Mouse (Mus musculus) adrenal gland, adult 18-20 months (tissue): ENCODE data around the gene Hist1h2bj. TPM values are rescaled to one million over a fixed set of nuclear protein-coding genes. Genes with fewer than 3 reads are reported as not detected.

Experiments
- DNase-seq, 2 experiments: peaks; one replicate each; pipeline ENCODE4 v3.0.0; 2021 to 2022; ENCODE audit warnings: low spot score in 2 of 2
- total RNA-seq, 2 experiments: library from RNA; stranded (reverse); gene quantifications; 1 replicate in 1 of 2; 2 replicates in 1 of 2; pipeline ENCODE4 v1.2.3; 2021

The Hist1h2bj gene
- total RNA-seq, 2 experiments from 2014 or later: 8.0 to 15.6 TPM

DNA sequence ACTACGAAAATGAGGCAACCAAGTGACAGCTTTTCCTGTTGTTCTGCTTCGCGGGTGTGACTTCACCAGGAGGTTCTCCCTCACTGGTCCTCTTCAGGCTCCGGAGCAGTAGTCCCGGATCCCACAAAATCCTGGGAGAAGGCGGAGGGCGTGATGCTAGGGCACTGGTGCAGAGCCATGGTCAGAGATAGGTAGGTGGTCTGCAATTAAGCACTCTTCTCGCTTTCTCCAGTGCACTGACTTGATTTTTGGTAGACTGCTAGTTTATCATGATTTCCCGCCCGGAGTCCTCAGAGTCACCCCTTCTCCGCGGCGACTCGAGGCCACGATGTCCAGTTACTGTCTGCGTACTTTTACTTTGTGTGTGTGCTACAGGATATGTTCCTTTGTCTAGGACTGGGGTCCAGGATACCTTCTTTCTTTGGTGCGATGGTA, 28.6 kb upstream of the Hist1h2bj start:
- DNase-seq: no peak

DNA sequence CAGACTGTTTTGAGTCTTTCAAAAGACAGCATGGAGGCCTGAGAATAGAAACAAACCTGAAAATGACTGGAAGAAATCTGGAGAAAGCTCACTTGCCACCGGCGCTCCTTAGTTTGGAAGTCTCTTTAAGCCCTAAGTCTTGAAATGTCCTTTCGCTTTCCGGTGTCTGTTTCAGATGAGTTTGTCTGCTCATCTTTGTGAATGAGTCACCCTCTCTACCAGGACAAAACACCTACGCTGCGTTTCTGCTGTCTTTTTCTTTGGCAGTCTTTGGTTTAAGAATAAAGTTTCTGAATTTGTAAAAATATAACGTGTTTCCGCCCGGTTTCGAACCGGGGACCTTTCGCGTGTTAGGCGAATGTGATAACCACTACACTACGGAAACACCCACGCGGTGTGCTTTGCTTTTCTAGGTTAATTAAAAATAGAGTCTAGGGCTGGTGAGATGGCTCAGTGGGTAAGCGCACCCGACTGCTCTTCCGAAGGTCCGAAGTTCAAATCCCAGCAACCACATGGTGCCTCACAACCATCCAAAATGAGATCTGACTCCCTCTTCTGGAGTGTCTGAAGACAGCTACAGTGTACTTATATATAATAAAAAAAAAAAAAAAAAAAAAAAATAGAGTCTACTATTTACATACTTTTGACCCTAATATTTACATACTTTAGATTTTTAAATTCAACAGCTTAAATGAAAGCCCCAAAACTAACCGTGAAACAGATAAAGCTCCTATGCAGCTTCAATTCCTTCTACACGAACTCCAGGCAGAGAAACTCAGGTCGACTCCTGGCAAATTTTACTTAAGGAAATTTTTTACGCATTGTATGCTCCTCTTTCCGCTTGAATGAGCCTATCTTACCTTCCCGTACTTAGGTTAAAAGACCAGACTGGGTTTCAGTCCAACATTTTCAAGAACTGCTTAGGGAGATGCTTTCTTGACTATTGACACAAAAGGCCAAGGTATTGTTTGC, 27.2 kb upstream of the Hist1h2bj start:
- peak; percentile 64 to 76 for DNase-seq

DNA sequence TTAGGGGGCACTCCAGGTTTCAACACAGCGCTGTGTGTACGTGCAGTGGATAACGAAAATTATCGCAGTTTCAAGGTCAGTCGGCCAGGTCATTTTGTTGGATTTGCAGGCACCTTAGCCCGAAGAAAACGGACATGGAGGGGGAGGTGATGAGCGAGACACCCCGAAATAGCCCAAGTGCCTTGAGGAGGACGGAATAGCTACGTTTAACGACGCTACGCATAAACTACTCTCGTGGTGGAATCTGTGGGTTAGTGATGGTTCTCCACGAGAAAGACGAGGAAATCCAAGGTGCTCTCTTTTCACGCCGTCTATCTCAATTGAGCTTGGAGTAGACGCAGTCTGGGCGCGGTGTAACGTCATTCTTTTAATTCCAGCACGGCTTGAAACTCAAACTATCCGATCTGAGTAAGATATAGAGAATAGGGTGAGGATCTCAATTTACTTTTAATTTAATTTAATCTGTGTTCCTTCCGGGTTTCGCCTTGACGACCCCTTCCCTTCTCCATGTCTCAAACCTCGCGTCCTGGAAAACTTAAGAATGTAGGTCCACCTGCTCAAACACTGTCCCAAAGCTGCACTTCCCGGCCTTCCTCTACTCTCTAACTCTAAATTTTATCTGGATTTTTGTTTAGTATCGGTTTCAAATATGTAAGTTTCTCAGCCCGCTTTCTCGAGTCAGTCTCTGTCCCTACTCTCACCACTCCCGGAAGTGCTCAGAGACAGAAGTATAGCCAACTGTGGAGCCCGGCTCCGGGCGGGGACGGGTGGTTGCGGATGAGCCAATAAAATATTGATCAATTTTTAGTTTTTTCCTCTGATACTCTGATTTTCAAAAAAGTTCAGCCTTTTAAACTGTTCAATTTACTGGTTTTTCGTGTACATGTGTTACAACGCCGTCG, 22.8 kb upstream of the Hist1h2bj start:
- DNase-seq: no peak

DNA sequence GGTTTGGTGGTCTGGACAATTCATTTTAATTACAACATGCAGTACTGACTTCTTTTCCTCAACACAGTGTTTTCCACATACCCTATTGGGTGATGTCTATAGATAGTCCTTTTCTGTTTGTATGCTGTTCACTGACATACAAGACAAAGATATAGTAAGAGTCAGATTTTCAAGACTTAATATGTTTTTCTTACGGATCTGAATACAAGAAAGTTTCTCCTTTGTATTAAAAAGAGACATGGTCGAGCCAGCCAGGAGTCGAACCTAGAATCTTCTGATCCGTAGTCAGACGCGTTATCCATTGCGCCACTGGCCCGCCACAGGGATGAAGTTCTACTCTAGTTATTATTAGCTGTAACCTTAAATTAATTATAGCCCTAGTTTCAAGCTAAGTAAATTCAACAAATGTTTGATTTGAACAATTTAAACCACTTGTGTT, 22.1 kb upstream of the Hist1h2bj start:
- peak; percentile 69 to 78 for DNase-seq

DNA sequence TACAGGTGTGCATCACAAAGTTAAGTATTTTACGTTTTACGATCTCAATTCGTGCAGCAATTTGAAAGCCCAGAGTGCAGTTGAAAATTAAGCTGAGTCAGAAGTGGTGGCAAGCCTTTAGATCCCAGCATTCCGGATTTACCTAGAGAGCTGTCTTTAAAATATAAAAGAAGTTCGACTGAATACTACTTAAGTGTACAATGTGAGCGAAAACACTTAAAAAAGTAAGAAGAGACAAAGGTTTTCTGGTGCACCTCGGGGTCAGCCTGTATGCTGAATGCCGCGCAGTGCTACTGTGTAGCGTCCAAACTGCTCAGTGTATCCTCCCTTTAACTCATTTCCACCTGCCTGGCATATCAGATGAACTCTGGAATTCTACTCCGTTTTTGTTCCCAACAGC, 21.4 kb upstream of the Hist1h2bj start:
- DNase-seq: no peak

DNA sequence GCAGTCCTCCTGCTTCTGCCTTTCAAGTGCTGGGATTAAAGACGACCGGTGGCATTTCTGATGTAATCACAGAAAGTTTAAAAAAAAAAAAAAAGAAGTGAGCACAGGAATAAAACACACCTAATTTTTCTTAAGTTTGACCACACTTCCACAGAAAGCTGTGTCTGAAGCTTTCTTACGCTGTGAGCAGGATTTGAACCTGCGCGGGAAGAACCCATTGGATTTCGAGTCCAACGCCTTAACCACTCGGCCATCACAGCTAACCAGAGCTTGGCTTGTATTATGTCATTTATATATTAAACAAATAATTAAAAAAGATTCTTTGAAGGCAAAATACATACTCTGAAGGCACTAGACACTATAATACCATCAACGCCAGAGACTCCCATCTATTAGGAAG, 20.8 kb upstream of the Hist1h2bj start:
- DNase-seq: peak; percentile 75 to 76

DNA sequence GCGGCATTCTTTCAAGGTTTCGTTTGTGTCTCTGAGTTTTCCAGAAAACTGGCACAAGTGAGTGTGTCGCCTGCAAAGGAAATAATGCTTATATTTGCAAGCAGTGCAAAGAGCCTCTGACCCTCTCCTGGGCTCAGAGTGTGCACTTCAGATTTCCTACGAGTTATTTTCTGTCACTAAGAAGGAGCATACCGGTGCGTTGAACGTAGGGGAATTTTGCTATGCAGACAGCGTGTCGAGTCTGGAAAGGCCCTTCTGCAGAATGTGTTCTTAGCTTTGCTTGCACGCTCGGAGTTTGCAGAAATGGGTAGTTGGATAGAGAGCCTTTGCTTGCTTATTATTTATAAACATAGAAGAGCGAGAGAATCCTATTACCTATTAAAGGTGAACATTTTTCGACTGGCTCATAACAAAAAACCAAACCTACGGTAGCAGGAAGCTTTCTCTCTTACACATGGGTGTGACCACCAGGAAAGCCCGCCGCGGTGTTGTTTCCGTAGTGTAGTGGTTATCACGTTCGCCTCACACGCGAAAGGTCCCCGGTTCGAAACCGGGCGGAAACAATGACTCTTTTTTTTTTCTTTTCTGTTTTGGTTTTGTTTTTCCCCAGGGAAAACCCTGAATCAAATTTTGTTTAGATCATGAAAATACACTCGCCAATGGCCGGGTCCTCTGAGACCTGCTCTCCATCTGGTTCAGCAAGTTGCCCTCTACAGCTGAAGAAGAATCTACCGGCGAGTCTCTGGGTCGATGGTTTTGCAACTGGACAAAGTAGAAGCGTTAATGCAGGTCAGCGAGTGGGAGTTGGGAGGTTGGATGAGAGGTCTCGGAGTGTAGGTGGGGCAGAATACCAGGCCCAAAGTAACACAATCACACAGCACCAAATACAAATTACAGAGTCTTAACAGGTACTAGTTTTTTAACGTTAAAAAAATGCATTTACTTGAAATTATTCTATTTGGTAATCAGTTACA, 16.7 kb upstream of the Hist1h2bj start:
- DNase-seq: peak; percentile 83 to 89

DNA sequence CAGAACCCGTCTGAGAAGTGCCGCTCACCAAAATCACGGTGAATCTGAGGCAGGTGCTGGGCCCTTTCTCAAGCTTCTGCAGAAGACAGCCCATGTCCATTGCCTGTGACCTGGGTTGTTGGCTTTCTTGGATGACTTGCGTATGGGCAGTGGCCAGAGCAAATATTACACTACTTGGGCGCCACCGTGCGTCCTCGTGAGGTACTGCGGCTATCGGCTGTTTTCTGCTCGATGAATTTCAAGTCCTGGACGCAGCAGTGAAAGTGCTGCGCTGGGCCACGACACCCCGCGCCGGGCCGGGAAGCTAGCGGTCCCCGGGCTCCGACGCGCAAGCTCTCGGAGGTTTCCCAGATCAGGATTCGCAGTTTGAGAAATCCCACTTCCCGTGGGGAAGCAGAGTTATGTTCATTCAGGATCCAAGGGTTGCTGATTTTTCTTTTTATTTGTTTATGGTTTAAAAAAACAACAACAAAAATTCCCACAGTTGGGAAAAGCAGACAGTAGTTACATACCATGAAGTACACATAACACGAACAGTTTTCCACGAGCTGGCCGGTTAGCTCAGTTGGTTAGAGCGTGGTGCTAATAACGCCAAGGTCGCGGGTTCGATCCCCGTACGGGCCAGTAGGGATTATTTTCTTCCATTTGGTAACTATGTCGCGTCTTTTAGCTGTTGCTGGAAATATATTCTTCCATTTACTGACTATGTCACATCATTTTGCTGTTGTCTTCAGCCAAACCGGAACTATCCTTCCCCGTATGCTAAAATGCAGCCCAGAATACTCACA, 14.1 kb upstream of the Hist1h2bj start:
- DNase-seq: peak; percentile 96 to 97

DNA sequence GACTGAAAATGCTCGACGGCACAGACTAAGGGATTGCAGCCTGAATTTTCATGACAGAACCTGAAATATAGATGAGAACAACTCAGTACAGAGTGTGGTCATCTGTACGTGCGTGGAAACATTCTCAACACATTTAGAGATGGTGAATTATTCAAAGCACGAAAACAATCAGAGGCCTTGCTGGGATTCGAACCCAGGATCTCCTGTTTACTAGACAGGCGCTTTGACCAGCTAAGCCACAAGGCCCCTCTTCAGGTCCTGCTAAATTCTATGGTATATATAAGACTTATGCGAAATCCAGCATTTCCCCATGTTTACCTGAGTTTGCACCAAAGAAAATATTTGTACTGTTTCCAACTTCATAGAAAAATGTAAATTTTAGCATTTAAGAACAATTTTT, 13.1 kb upstream of the Hist1h2bj start:
- no peak for DNase-seq

DNA sequence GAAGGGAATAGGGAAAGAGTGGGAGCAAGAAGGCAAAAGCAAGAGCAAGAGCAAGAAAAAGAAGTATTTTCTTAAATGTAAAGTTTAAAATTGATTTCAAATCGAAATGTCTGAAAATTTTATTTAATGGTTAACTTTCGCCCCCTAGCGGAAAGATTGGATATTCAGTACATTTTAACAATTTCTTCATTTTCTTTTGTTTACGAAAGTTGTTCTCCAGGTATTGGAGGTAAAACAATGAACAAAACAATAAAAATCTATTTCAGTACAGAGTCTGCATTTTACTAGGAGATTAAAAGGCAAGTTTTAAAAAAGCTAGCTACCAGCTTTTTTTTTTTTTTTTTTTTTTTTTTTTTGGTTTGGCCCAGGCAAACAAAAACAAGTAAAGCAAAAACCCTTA, 12.5 kb upstream of the Hist1h2bj start:
- DNase-seq: no peak

DNA sequence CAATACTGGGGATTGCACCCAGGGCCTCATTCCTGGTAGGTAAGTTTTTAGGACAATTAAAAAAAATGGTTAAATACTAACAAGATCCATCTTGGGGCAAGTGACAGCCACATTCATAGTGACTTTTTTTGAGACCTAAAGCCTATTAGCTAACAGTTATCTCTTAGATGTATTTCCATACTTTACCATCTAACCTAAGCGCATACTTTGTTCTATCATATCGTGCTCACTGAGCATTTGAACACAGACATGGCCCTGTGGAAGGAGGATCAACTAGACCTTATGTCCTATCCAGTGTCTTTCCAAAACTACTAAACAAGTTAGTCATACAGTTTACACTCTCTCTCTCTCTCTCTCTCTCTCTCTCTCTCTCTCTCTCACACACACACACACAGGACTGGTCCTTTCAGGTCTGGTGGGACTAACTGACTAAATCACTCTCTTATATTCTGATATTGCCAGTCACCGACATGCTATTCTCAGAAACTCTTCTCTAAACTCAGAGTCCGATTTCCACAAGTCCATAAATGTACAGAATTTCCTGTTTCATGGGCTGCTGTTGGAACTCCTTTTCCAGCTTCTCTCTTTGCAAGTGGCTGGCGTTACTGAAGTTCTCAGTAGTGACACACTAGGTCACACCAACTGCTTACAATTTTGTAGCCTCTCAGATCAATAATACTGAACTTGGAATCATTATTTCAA, 9.1 kb upstream of the Hist1h2bj start:
- DNase-seq: no peak

DNA sequence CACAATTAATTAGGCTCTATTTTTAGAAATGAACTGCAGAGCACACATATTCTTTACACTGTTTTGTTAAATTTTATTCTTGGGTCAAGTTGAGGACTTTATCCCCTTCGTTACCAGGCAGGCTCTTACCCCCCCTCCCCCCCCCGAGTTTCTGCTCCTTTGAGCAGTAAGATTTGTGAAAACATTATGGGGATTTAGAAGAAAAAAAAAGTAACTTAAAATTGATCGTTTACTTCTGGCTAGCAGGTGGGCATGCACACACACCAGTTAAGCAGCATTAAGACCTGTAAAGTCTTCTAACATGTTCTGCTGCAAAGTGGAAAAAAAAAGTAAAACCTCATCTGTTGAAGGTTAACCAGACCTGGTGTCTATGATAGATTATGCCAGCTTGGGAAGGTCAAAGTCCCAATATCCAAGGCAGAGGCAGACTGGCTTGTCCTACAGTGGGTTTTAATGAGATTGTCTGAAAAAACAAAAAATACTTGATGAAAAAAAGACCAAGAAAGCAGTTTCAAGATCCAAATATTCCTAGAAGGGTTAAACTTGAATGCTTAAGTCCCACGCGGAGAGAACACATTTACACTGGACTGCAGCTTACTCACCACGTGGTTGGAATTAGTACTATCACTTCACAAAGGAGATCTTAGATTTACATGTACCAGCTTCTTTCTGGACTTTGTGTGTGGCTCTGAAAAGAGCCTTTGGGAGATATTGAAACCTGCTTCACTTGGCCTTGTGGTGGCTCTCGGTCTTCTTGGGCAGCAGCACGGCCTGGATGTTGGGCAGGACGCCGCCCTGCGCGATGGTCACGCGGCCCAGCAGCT, 8.4 kb upstream of the Hist1h2bj start:
- DNase-seq: no peak

DNA sequence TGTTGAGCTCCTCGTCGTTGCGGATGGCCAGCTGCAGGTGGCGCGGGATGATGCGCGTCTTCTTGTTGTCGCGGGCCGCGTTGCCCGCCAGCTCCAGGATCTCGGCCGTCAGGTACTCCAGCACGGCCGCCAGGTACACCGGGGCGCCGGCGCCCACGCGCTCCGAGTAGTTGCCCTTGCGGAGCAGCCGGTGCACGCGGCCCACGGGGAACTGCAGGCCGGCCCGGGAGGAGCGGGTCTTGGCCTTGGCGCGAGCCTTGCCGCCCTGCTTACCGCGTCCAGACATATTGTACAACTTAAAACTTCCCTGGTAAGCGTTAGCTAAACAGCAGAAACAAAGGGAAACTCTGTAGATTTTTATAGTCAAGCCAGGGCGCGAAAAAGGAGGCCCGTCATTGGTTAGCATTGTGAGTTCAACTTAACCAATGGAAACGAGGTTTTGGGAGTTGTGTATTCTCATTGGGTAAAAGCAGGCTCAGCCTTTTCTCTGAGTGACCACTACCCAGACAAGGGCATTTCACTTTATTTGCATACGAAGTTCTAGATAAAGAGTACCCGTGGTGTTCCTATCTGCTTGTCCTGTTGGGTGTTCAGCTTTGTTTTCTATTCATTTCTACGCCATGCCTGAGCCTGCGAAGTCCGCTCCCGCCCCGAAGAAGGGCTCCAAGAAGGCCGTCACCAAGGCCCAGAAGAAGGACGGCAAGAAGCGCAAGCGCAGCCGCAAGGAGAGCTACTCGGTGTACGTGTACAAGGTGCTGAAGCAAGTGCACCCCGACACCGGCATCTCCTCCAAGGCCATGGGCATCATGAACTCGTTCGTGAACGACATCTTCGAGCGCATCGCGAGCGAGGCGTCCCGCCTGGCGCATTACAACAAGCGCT, 7.5 kb upstream of the Hist1h2bj start, which contains the start of the genes Hist1h2ah and Hist1h2bk:
Gene Hist1h2ah, minus strand, starts transcription at position 302 of the 882 bp plus-strand sequence.
Gene Hist1h2bk, plus strand, starts transcription at position 604 of the 882 bp plus-strand sequence.
- peak; percentile 49 to 60 for DNase-seq

DNA sequence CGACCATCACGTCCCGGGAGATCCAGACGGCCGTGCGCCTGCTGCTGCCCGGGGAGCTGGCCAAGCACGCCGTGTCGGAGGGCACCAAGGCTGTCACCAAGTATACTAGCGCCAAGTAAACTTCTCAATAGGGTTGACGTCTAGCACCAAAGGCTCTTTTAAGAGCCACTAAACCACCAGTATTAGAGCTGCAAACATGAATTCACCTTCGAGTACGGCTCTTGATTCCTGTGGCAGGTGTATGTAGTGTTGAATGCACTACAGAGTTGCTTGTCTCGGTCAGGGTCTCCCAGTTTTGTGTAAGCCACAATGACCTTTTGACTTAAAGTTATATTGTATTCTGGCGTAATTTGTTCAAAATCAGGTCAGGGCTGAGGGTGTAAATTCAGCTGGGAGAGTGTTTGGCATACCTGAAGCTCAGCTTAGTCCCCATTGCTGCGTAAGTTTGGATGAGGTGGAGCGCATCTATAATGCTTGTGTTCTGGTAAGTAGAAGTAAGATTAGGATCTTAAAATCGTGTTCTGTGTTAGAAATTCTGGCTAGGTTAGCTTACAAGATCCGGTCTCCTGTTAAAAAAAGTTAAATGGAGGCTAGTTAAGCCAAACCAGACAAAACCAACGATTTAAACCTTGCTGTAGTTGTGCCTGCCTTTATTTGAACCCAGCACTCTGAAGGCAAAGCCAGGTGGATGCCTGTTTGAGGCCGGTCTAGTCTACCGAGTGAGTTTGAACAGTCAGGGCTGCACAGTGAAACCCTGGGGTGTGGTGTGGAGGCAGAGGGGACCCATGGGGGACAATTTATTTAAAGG, 6.7 kb upstream of the Hist1h2bj start:
- no peak for DNase-seq

DNA sequence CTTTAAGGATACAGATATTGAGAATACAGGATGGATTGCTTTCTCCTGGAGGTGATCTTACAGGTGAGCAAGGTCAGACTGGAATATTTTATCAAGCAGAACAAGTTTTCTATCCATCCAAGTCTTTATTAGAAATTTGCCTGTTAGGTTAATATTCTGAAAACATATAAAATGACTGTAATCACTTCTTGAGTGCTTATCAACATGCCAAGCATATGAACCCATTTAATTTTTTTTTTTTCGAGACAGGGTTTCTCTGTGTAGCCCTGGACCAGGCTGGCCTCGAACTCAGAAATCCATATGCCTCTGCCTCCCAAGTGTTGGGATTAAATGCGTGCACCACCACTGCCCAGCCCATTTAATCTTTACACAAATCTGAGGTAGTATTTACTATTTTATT, 6.0 kb upstream of the Hist1h2bj start:
- DNase-seq: no peak

DNA sequence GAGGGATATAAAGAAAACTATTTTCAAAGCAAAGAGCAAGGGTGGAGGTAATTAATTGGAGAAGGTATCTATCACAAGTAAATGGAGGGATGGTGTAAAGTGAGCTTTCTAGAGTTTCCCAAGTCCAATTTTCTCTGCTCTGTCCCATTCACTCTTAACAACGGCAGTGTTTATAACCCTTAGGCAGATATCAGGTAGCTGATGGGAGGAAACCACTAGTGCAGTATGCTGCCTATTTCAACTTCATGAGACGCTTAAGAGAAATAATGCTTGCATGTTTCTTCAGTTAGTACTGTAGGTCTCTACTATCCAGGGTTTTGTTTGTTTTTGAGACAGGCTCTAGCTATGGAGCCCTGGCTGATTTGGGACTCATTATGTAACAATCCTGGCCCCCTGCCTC, 5.6 kb upstream of the Hist1h2bj start:
- DNase-seq: no peak
